Mouse (Mus musculus): ENCODE results near the gene Vmn1r44. TPM values are rescaled to one million over a fixed set of nuclear protein-coding genes. Genes with fewer than 3 reads are reported as not detected.

Vmn1r44 gene
- total and polyA plus RNA-seq, 3 experiments: not detected

GRCm38 (mm10) chr6:89876963-89877362 lies 6.5 kb upstream of the Vmn1r44 start:
- no peaks in the 10 kb centered on the region for H3K27me3 ChIP-seq (ENCODE audit: control insufficient read depth in 1 of 2, insufficient read depth in 2 of 2, low read length in 2 of 2)
- TF ChIP-seq ETS1 (IDR thresholded peaks at IDR 0.05; ENCODE audit: low read depth, low read length): no peak
- TF ChIP-seq MXI1 (IDR thresholded peaks at IDR 0.05; ENCODE audit: low read depth, low read length): no peak
- TF ChIP-seq ZKSCAN1 (IDR thresholded peaks at IDR 0.05; ENCODE audit: low read depth, low read length): no peak
- no peak for TF ChIP-seq GABPA (IDR thresholded peaks at IDR 0.05; ENCODE audit: low read depth, low read length)
- TF ChIP-seq ZNF384 (IDR thresholded peaks at IDR 0.05; ENCODE audit: low read depth, low read length): no peak
- no peak for TF ChIP-seq KAT2A (conservative IDR thresholded peaks at IDR 0.05; ENCODE audit: low read depth, low read length)
- no peak for TF ChIP-seq ZMIZ1 (IDR thresholded peaks at IDR 0.05; ENCODE audit: low read depth, low read length)
- no peak for TF ChIP-seq GATA1 (IDR thresholded peaks at IDR 0.05; ENCODE audit: low read depth, low read length)
- TF ChIP-seq MAX (IDR thresholded peaks at IDR 0.05; ENCODE audit: low read length): no peak
- no peak for TF ChIP-seq ELF1 (IDR thresholded peaks at IDR 0.05; ENCODE audit: low read depth, low read length)
- no peak for TF ChIP-seq MAZ (IDR thresholded peaks at IDR 0.05; ENCODE audit: low read depth, low read length)
- TF ChIP-seq EP300 (IDR thresholded peaks at IDR 0.05; ENCODE audit: low read depth in 1 of 2, low read length in 2 of 2): no peak
- TF ChIP-seq UBTF (IDR thresholded peaks at IDR 0.05; ENCODE audit: borderline replicate concordance, insufficient read depth, low read depth, low read length): no peak
- TF ChIP-seq HCFC1 (IDR thresholded peaks at IDR 0.05; ENCODE audit: low read depth, low read length): no peak
- TF ChIP-seq MEF2A (IDR thresholded peaks at IDR 0.05; ENCODE audit: extremely low read depth, insufficient replicate concordance, low read depth, low read length, poor library complexity, severe bottlenecking): no peak
- TF ChIP-seq CHD2 (IDR thresholded peaks at IDR 0.05; ENCODE audit: low read length): no peak
- no peak for TF ChIP-seq CHD1 (IDR thresholded peaks at IDR 0.05; ENCODE audit: low read depth, low read length)
- TF ChIP-seq SMC3 (IDR thresholded peaks at IDR 0.05; ENCODE audit: low read depth, low read length): no peak
- H3K27ac ChIP-seq (ENCODE audit: control insufficient read depth, low read depth, low read length): no peak overlapping the region
- H3K36me3 ChIP-seq (ENCODE audit: control insufficient read depth in 1 of 2, insufficient read depth in 2 of 2, low read length in 2 of 2): no peaks in the 10 kb centered on the region
- no peaks in the 10 kb centered on the region for H3K4me1 ChIP-seq (ENCODE audit: control insufficient read depth in 1 of 2, insufficient read depth in 2 of 2, low read length in 2 of 2)
- H3K79me2 ChIP-seq (ENCODE audit: control insufficient read depth, insufficient read depth, low read length, poor library complexity): no peaks in the 10 kb centered on the region
- no peak for DNase-seq (ENCODE audit: low read depth, low spot score)
- no peak overlapping the region for H3K9ac ChIP-seq (ENCODE audit: control insufficient read depth, low read depth, low read length, poor library complexity, severe bottlenecking)
- H3K4me3 ChIP-seq (ENCODE audit: control insufficient read depth in 1 of 2, insufficient read depth in 1 of 2, low read depth in 2 of 2, low read length in 2 of 2): no peak overlapping the region
- no peaks in the 10 kb centered on the region for H3K9me3 ChIP-seq (replicated peaks; ENCODE audit: insufficient read depth, low read length)

GRCm38 (mm10) chr6:89880867-89881266 lies 2.6 kb upstream of the Vmn1r44 start:
- no peaks in the 10 kb centered on the region for H3K79me2 ChIP-seq (ENCODE audit: control insufficient read depth, insufficient read depth, low read length, poor library complexity)
- H3K27me3 ChIP-seq (ENCODE audit: control insufficient read depth in 1 of 2, insufficient read depth in 2 of 2, low read length in 2 of 2): no peaks in the 10 kb centered on the region
- no peak overlapping the region for H3K27ac ChIP-seq (ENCODE audit: control insufficient read depth, low read depth, low read length)
- no peaks in the 10 kb centered on the region for H3K4me1 ChIP-seq (ENCODE audit: control insufficient read depth in 1 of 2, insufficient read depth in 2 of 2, low read length in 2 of 2)
- H3K9ac ChIP-seq (ENCODE audit: control insufficient read depth, low read depth, low read length, poor library complexity, severe bottlenecking): no peak overlapping the region
- no peaks in the 10 kb centered on the region for H3K9me3 ChIP-seq (replicated peaks; ENCODE audit: insufficient read depth, low read length)
- no peak for TF ChIP-seq ETS1 (IDR thresholded peaks at IDR 0.05; ENCODE audit: low read depth, low read length)
- no peak for TF ChIP-seq POLR2A (IDR thresholded peaks at IDR 0.05; ENCODE audit: control insufficient read depth in 1 of 2, insufficient read depth in 1 of 2, low read depth in 1 of 2, low read length in 2 of 2, poor library complexity in 1 of 2)
- no peak for TF ChIP-seq MAFK (IDR thresholded peaks at IDR 0.05; ENCODE audit: borderline replicate concordance, low read depth, low read length)
- TF ChIP-seq RCOR1 (IDR thresholded peaks at IDR 0.05; ENCODE audit: low read depth, low read length): no peak
- TF ChIP-seq ZNF384 (IDR thresholded peaks at IDR 0.05; ENCODE audit: low read depth, low read length): no peak
- no peak for TF ChIP-seq MXI1 (IDR thresholded peaks at IDR 0.05; ENCODE audit: low read depth, low read length)
- no peak for TF ChIP-seq SMC3 (IDR thresholded peaks at IDR 0.05; ENCODE audit: low read depth, low read length)
- no peak for TF ChIP-seq ZKSCAN1 (IDR thresholded peaks at IDR 0.05; ENCODE audit: low read depth, low read length)
- no peak for TF ChIP-seq ELF1 (IDR thresholded peaks at IDR 0.05; ENCODE audit: low read depth, low read length)
- TF ChIP-seq KAT2A (conservative IDR thresholded peaks at IDR 0.05; ENCODE audit: low read depth, low read length): no peak
- no peak for TF ChIP-seq ZMIZ1 (IDR thresholded peaks at IDR 0.05; ENCODE audit: low read depth, low read length)
- TF ChIP-seq MYC (IDR thresholded peaks at IDR 0.05; ENCODE audit: low read depth, low read length): no peak
- TF ChIP-seq BHLHE40 (IDR thresholded peaks at IDR 0.05; ENCODE audit: borderline replicate concordance, low read depth, low read length): no peak
- TF ChIP-seq NRF1 (IDR thresholded peaks at IDR 0.05; ENCODE audit: insufficient read depth, low read depth, low read length, poor library complexity, severe bottlenecking): no peak
- TF ChIP-seq USF1 (IDR thresholded peaks at IDR 0.05; ENCODE audit: low read depth, low read length): no peak
- TF ChIP-seq TBP (IDR thresholded peaks at IDR 0.05; ENCODE audit: low read depth, low read length): no peak
- TF ChIP-seq CHD2 (IDR thresholded peaks at IDR 0.05; ENCODE audit: low read length): no peak
- no peak for TF ChIP-seq NELFE (IDR thresholded peaks at IDR 0.05; ENCODE audit: low read depth, low read length)
- TF ChIP-seq MAX (IDR thresholded peaks at IDR 0.05; ENCODE audit: low read length): no peak
- TF ChIP-seq MAZ (IDR thresholded peaks at IDR 0.05; ENCODE audit: low read depth, low read length): no peak
- DNase-seq (ENCODE audit: low read depth, low spot score): no peak
- no peak overlapping the region for H3K4me3 ChIP-seq (ENCODE audit: control insufficient read depth in 1 of 2, insufficient read depth in 1 of 2, low read depth in 2 of 2, low read length in 2 of 2)
- no peaks in the 10 kb centered on the region for H3K36me3 ChIP-seq (ENCODE audit: control insufficient read depth in 1 of 2, insufficient read depth in 2 of 2, low read length in 2 of 2)
